Mouse (Mus musculus) embryonic facial prominence, embryonic 15.5 days (tissue): ENCODE measurements at regions not wholly inside any gene's neighbourhood (a gene's known extent, or its start where the extent isn't known, plus 50 kb on each side); places are given as distances from the start of the nearest gene placed in this dataset.

ENCODE experiments used
- ATAC-seq: fragments of 200-750 bp; cut with Nextera tagmentation; 2 replicates; pipeline ENCODE4 v1.8.0; 2017; ENCODE audit warnings: low read depth, moderate TSS enrichment; ENCODE audit not compliant: insufficient number of reproducible peaks, low FRiP score, low TSS enrichment
- H3K27ac ChIP-seq: fragments of 300-500 bp; sonication (generic); replicated peaks from 2 replicates; pipeline ENCODE4 v1.5.1; 2015; ENCODE audit warnings: mild to moderate bottlenecking, inconsistent platforms
- H3K27me3 ChIP-seq: fragments of 300-500 bp; sonication (generic); 2 replicates; pipeline ENCODE4 v1.6.1; 2015; ENCODE audit warnings: inconsistent platforms
- H3K36me3 ChIP-seq: fragments of 300-500 bp; sonication (generic); 2 replicates; pipeline ENCODE4 v1.6.1; 2015; ENCODE audit warnings: mild to moderate bottlenecking, inconsistent platforms
- H3K4me1 ChIP-seq: fragments of 300-500 bp; sonication (generic); 2 replicates; pipeline ENCODE4 v1.6.1; 2015; ENCODE audit warnings: inconsistent platforms
- H3K4me2 ChIP-seq: fragments of 300-500 bp; sonication (generic); replicated peaks from 2 replicates; pipeline ENCODE4 v1.6.1; 2015; ENCODE audit warnings: mild to moderate bottlenecking, inconsistent platforms
- H3K4me3 ChIP-seq: fragments of 300-500 bp; sonication (generic); replicated peaks from 2 replicates; pipeline ENCODE4 v1.5.1; 2015; ENCODE audit warnings: mild to moderate bottlenecking, inconsistent platforms
- H3K9ac ChIP-seq: fragments of 300-500 bp; sonication (generic); 2 replicates; pipeline ENCODE4 v1.6.1; 2015; ENCODE audit warnings: inconsistent platforms
- H3K9me3 ChIP-seq: fragments of 300-500 bp; sonication (generic); replicated peaks from 2 replicates; pipeline ENCODE4 v1.6.1; 2016; ENCODE audit warnings: inconsistent platforms
- WGBS: fragments of 180-500 bp; shearing (Covaris S2); methylation state at CpG from one replicate; pipeline ENCODE4 v1.1.7; 2015; 5-methylcytosine and 5-hydroxymethylcytosine counted together

DNA sequence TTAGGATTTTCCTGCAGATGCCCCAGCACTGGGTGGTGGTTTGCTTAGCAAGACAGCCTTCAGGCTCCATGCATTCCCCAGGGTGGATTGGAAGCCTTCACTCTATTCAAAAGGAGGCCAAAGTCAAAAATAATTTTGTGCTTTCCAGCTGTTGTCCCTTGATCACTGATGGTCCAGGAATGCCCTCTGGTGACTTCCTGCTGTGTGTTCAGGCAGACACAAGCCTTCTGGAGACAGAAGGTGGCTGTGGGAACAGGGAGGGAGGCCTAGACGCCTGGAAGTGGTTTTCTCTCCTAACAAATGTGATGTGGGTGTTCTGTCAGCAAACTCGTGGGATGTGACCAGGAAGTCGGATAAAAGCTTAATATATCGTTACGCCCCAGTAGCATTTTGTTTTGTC lies 81.3 kb downstream of the Atp6ap1l start:
- H3K4me3 ChIP-seq: no peak overlapping the region
- no peaks in the 10 kb centered on the region for H3K27me3 ChIP-seq
- no peak overlapping the region for H3K9ac ChIP-seq
- H3K27ac ChIP-seq: no peak overlapping the region
- H3K36me3 ChIP-seq: no peaks in the 10 kb centered on the region
- no peak for ATAC-seq
- no peak overlapping the region for H3K4me2 ChIP-seq
- no peaks in the 10 kb centered on the region for H3K4me1 ChIP-seq
- no peaks in the 10 kb centered on the region for H3K9me3 ChIP-seq
- 46% methylated on average over 5 of the region's 5 CpGs for WGBS

DNA sequence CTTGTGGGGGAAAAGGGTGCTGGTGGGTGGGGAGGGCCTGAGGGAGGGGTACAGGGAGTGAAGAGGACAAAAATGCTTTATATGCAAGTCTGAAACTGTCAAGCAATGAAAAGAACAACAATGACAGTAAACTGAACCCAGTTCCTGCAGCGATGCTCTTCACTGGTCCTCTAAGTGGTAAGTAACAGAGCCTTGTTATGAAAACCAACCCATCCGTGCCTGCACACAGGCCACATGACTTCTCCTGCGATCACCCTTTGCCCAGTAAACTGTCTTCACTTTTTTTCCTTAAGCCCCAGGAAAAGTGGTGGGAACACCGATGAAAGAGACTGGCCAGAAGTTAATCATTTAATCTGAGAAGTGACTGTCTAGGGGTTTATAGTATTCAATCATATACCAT lies 83.3 kb downstream of the Atp6ap1l start:
- WGBS: 72% methylated on average over 4 of the region's 4 CpGs
- Histone ChIP-seq H3K27me3 (no peaks in the 10 kb centered on the region), H3K27ac (no peak overlapping the region), H3K36me3 (no peaks in the 10 kb centered on the region), H3K9ac (no peak overlapping the region), H3K4me3 (no peak overlapping the region), H3K4me2 (no peak overlapping the region), H3K4me1 (no peaks in the 10 kb centered on the region), H3K9me3 (no peaks in the 10 kb centered on the region)
- ATAC-seq: no peak

DNA sequence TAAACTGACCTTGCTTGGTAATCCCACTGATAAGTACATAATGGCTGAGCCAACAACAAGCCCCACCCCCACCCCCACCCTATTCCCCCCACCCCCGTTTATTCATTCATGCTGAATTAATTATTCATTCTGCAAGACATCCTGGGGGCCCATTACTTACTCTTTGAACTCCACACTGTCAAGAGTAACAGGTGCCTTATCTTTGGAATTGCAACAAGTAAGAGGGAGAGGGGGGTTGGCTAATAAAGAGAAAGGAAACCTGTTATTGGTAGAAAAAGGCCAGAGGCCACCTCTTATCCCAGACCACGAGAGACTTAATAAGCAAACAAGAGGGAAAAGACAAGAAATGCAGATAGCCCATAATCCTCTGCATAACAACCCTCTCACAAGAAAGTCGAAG lies 84.7 kb downstream of the Atp6ap1l start:
- Histone ChIP-seq H3K27ac (no peak overlapping the region), H3K4me2 (no peak overlapping the region), H3K4me3 (no peak overlapping the region), H3K36me3 (no peaks in the 10 kb centered on the region), H3K9ac (no peak overlapping the region), H3K27me3 (no peaks in the 10 kb centered on the region), H3K9me3 (no peaks in the 10 kb centered on the region), H3K4me1 (no peaks in the 10 kb centered on the region)
- WGBS: 39% methylated on average over 3 of the region's 3 CpGs
- no peak for ATAC-seq

DNA sequence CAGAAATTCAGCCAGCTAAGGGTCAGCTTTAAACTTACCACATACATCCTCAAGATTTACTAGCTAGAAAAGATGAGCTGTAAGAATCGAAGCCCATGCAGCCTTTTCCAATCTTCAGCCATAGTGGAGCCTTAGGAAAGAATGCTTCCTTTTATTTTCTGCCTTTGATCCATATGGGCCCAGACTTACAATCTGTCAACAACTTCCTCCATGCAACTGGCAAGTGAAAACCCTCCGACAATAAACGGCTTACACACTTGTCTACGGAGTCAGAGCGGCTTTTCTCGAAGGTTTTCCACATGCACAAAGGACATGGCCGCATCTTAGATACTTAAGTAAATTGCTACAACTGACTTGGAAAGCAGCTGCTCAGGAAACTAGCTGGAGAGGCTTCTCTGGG lies 85.2 kb downstream of the Atp6ap1l start:
- no peak overlapping the region for H3K4me2 ChIP-seq
- no peak overlapping the region for H3K4me3 ChIP-seq
- H3K36me3 ChIP-seq: no peaks in the 10 kb centered on the region
- ATAC-seq: no peak
- no peaks in the 10 kb centered on the region for H3K27me3 ChIP-seq
- H3K4me1 ChIP-seq: no peaks in the 10 kb centered on the region
- H3K9ac ChIP-seq: no peak overlapping the region
- H3K27ac ChIP-seq: no peak overlapping the region
- H3K9me3 ChIP-seq: no peaks in the 10 kb centered on the region
- WGBS: 39% methylated on average over 7 of the region's 7 CpGs

DNA sequence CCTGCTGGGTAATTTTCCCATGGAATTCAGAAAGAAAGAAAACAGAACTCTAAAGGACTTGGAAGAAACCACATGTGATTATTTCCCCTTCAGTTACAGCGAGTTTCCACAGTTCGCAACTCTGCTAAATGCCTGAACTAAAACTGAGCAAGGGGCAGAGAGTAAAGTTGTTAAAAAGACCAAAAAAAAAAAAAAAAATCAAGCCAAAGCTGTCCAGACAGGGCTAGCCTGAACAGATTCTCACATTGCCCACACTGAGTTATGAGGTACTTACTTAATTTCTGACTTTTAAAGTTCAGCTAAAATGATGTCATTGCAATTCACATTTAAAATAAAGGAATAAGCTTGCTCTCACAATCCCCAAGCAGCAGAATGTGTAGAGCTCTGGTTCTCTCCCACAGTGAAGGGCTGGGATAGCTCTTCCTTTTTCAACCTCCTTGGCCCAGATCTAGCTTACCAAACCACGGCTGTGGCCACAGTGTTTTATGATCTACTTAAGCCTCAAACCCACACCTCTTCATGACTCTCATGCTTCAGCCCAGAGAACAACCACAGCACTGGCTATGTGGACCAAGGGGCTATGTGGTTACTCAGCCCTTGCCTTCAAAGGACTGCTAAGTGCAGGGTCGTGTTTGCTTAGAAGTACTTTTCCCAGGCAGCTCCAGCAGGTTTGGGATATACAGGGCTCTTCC lies 90.8 kb downstream of the Atp6ap1l start:
- no peaks in the 10 kb centered on the region for H3K9me3 ChIP-seq
- 58% methylated on average over 4 of the region's 4 CpGs for WGBS

DNA sequence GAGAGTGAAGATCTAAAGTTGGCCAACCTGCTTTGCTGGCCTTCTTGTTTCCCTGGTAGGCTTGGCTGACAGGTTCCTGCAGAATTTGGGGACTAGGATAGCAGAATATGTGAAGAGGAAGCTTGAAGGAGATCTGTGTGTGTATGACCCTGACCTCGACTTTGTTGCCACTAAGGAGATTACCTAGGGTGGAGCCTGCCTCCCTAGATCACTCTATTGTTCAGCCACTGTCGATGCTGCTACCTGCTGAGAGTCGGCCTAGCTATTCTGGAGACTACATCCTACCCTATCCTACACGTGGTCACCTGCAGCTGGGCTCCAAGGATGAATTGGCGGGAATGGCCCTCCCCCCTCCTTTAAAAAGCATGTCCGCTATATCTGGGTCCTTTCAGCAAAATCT lies 95.1 kb downstream of the Atp6ap1l start:
- Histone ChIP-seq H3K9ac (no peak overlapping the region), H3K4me3 (no peak overlapping the region), H3K4me1 (no peaks in the 10 kb centered on the region), H3K4me2 (no peak overlapping the region), H3K9me3 (no peaks in the 10 kb centered on the region), H3K27me3 (no peaks in the 10 kb centered on the region), H3K27ac (no peak overlapping the region), H3K36me3 (no peaks in the 10 kb centered on the region)
- WGBS: 75% methylated on average over 6 of the region's 6 CpGs
- ATAC-seq: no peak

More for the DNA sequence above, 90.8 kb downstream of the Atp6ap1l start:
- Histone ChIP-seq H3K27me3 (no peaks in the 10 kb centered on the region), H3K4me3 (no peak overlapping the region), H3K36me3 (no peaks in the 10 kb centered on the region), H3K9ac (no peak overlapping the region), H3K4me2 (no peak overlapping the region), H3K4me1 (no peaks in the 10 kb centered on the region), H3K27ac (peak overlapping the region; percentile 8)
- ATAC-seq: peak; percentile 69; the same call in 1 of the 2 replicates

DNA sequence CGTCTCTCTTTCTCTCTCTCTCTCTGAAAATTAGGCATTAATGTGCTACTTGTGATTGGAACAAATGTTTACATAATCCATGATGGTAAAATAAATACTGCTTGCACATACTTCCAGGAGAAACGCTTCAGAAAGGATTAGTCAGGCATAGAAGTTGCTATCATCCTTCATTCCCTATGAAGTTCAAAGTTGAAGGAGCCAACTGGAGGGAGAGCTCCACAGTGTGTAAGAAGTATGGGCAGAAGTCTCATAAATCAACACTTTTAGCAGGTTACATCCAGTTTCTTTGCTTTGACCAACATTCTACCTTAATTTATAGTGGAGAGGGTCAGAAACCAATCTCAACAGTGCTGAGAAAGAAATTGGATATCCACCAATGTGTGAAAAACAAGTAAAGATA lies 105.5 kb downstream of the Atp6ap1l start:
- no peak overlapping the region for H3K4me3 ChIP-seq
- no peak overlapping the region for H3K4me2 ChIP-seq
- no peak for ATAC-seq
- no peaks in the 10 kb centered on the region for H3K9me3 ChIP-seq
- no peaks in the 10 kb centered on the region for H3K36me3 ChIP-seq
- H3K9ac ChIP-seq: no peak overlapping the region
- no peaks in the 10 kb centered on the region for H3K27me3 ChIP-seq
- no peak overlapping the region for H3K27ac ChIP-seq
- H3K4me1 ChIP-seq: no peaks in the 10 kb centered on the region
- 58% methylated on average over 2 of the region's 2 CpGs for WGBS

DNA sequence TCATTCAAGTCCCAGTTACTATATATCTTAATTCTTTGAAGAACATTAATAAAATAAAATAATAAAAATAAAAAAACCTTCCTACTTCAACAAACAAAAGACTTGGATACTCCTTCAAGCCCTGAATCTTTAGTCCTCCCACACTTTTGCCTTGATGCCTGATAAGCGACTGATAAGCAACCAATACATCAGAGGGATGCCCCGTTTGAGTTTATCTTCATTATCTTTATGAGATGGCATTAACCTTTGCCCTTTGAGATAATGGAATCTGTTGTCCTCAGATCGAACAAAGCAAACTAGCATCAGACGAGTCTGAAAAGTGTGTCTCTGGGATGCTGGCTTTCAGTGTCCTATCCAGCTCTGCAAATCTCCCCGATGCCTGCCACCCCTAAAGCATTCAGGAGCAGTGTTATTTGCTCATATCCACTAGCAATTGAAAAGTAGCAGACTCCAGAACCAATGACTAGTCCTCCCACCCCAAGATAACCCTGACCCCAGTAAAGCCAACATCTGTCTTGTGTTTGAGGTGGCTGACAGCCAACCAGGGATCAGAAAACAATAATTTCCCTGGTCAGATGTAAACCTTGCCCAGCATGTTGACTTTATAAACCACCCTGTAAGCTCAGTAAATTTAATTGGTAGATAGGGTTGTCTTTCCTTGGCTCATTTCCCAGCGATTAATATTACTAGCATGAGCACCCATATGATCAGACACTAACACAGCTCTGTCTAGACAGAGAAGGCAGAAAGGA lies 106.2 kb downstream of the Atp6ap1l start:
- Histone ChIP-seq H3K4me1 (no peaks in the 10 kb centered on the region), H3K27me3 (no peaks in the 10 kb centered on the region), H3K9me3 (no peaks in the 10 kb centered on the region), H3K4me3 (no peak overlapping the region), H3K27ac (no peak overlapping the region), H3K36me3 (no peaks in the 10 kb centered on the region), H3K9ac (no peak overlapping the region), H3K4me2 (no peak overlapping the region)
- no peak for ATAC-seq
- WGBS: 35% methylated on average over 6 of the region's 6 CpGs

DNA sequence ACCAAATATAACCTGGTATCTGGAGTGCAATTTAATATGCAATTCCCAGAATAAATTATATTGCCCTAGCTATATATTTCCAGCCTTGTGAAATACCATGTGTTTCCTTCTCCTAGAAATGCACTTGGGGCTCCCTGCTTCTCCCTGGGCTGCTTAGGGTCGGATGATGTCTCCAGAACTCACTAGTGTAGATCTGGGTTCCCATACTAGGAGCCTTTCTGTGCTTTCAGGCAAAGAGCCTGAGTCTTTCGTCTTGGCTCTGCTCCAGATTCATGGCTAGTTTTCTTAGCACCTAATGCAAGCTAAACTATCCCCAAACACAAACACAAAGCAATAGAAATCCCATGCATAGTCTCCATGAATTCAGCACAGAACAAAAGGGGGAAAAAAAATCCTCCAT lies 106.8 kb downstream of the Atp6ap1l start:
- Histone ChIP-seq H3K4me1 (no peaks in the 10 kb centered on the region), H3K27ac (no peak overlapping the region), H3K4me3 (no peak overlapping the region), H3K27me3 (no peaks in the 10 kb centered on the region), H3K36me3 (no peaks in the 10 kb centered on the region), H3K9me3 (no peaks in the 10 kb centered on the region), H3K4me2 (no peak overlapping the region), H3K9ac (no peak overlapping the region)
- ATAC-seq: no peak
- 56% methylated on average over 2 of the region's 2 CpGs for WGBS

DNA sequence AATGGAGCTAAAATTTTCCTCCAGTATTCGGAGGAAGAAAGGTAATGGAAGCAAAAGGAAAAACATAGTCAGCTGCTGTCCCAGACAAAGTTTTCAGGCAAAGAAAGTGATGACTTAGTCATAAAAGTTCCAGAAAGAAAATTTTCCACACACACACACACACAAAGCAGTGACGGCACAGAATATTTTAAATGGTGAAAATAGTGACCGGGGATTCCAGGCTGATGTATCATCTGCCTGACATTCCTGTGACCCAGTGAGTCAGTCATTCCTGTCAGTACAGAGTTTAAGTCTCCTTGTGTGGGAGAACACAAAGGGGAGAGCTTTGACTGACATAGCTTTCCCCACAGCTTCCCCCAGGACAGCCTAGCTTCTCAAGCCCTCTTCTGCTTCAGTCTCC lies 107.9 kb downstream of the Atp6ap1l start:
- H3K36me3 ChIP-seq: no peaks in the 10 kb centered on the region
- no peak overlapping the region for H3K4me3 ChIP-seq
- 86% methylated on average over 3 of the region's 3 CpGs for WGBS
- H3K4me1 ChIP-seq: no peaks in the 10 kb centered on the region
- H3K9ac ChIP-seq: no peak overlapping the region
- H3K4me2 ChIP-seq: no peak overlapping the region
- ATAC-seq: no peak
- H3K27me3 ChIP-seq: no peaks in the 10 kb centered on the region
- H3K27ac ChIP-seq: no peak overlapping the region
- H3K9me3 ChIP-seq: no peaks in the 10 kb centered on the region

DNA sequence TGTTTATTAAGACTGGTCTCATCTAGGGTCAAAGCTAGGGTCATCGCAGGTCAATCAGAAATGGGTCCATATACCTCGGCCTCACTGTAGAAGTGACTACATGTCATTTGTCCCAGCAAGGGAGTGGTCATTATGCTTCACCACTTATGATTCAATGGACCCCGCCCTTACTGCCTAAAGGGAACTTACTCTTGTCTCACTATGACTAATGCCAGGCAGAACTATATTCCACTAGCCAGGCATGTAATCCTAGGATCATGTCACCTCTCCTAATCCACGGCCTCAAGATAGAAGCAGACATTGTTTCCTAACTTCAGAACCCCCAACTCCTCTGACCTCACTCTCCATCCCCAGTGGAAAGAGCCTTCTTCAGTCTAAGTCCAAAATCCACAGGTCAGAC lies 108.3 kb downstream of the Atp6ap1l start:
- Histone ChIP-seq H3K27ac (no peak overlapping the region), H3K4me2 (no peak overlapping the region), H3K4me1 (no peaks in the 10 kb centered on the region), H3K4me3 (no peak overlapping the region), H3K27me3 (no peaks in the 10 kb centered on the region), H3K36me3 (no peaks in the 10 kb centered on the region), H3K9me3 (no peaks in the 10 kb centered on the region), H3K9ac (no peak overlapping the region)
- 86% methylated on average over 4 of the region's 4 CpGs for WGBS
- no peak for ATAC-seq

DNA sequence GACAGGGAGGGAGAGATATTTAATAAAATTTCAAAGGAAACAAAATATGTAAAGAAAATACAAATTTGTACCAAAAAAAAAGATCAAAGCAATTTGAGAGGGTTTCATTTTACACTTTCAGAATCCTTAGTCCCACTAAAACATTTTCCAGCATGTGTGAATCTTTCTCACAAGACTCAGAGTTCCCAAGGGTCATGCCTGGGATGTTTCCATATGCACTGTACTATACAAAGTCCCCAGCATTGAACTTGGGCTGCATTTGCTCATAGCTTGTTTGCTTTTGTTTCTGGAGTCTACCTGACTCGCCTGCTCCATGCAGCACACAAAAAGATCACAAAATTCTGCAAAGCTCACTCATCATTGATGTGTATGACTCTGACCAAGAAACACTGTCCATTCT lies 122.7 kb downstream of the Atp6ap1l start:
- no peak overlapping the region for H3K27ac ChIP-seq
- H3K9me3 ChIP-seq: no peaks in the 10 kb centered on the region
- H3K4me2 ChIP-seq: no peak overlapping the region
- H3K4me3 ChIP-seq: no peak overlapping the region
- H3K36me3 ChIP-seq: no peaks in the 10 kb centered on the region
- no peak overlapping the region for H3K9ac ChIP-seq
- H3K4me1 ChIP-seq: no peaks in the 10 kb centered on the region; the same call in 1 of the 2 replicates
- ATAC-seq: no peak
- WGBS: 67% methylated on average over 1 of the region's 1 CpGs
- H3K27me3 ChIP-seq: no peaks in the 10 kb centered on the region
